Mouse (Mus musculus): ENCODE data around the gene Masp1. TPM values are rescaled to one million over a fixed set of nuclear protein-coding genes. Genes with fewer than 3 reads are reported as not detected.

Masp1 gene
- polyA plus RNA-seq, 1 experiment from 2014 or later: 8.4 TPM

GRCm38 (mm10) chr16:23505904-23506687 lies 14.5 kb downstream of the Masp1 start:
- no peaks in the 10 kb centered on the region for H3K4me1 ChIP-seq
- H3K9me3 ChIP-seq: no peaks in the 10 kb centered on the region
- H3K4me2 ChIP-seq: no peak overlapping the region
- no peaks in the 10 kb centered on the region for H3K27me3 ChIP-seq
- H3K27ac ChIP-seq: no peak overlapping the region
- no peak for ATAC-seq (ENCODE audit: insufficient number of reproducible peaks, low FRiP score, low TSS enrichment, low read depth)
- H3K4me3 ChIP-seq: no peak overlapping the region
- H3K9ac ChIP-seq: no peak overlapping the region
- no peaks in the 10 kb centered on the region for H3K36me3 ChIP-seq
- WGBS: 61% methylated on average over 11 of the region's 11 CpGs

DNA sequence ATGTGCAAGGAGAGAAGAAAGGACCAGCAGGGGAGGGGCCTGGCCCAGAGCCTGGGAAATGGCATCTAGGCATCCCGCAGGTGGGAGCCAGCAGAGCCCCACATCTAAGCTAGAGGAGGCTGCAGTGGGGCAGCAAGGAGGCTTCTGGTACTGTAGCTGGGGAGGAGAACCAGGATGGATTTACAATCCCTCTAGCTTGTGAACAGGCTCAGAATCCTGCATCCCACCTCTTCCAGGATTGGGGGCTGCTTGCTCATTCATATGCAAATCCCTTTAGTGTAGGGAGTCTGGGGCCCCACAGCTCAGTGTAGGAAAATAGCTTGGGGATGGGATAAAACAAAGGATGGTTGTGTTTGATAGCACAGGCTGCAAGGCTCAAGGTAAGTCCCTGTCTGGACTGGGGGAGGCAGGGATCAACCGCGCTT lies 16.3 kb downstream of the Masp1 start:
- 75% methylated on average over 3 of the region's 3 CpGs for WGBS
- no peak overlapping the region for H3K27ac ChIP-seq
- no peak overlapping the region for H3K4me3 ChIP-seq
- H3K4me2 ChIP-seq: no peak overlapping the region
- H3K9ac ChIP-seq: no peak overlapping the region
- ATAC-seq (ENCODE audit: insufficient number of reproducible peaks, low FRiP score, low TSS enrichment, low read depth): no peak
- no peaks in the 10 kb centered on the region for H3K4me1 ChIP-seq
- H3K36me3 ChIP-seq: no peaks in the 10 kb centered on the region
- no peaks in the 10 kb centered on the region for H3K9me3 ChIP-seq
- no peaks in the 10 kb centered on the region for H3K27me3 ChIP-seq

- no peak for ATAC-seq (ENCODE audit: insufficient number of reproducible peaks, low FRiP score, low TSS enrichment, low read depth)
- no peaks in the 10 kb centered on the region for H3K4me1 ChIP-seq
- H3K9me3 ChIP-seq: no peaks in the 10 kb centered on the region
- 66% methylated on average over 4 of the region's 4 CpGs for WGBS
- no peak overlapping the region for H3K9ac ChIP-seq
- no peak overlapping the region for H3K4me2 ChIP-seq
- no peak overlapping the region for H3K27ac ChIP-seq
- H3K4me3 ChIP-seq: no peak overlapping the region
- H3K36me3 ChIP-seq: no peaks in the 10 kb centered on the region
- no peaks in the 10 kb centered on the region for H3K27me3 ChIP-seq
Measured at GRCm38 (mm10) chr16:23503351-23503750, 17.3 kb downstream of the Masp1 start.

DNA sequence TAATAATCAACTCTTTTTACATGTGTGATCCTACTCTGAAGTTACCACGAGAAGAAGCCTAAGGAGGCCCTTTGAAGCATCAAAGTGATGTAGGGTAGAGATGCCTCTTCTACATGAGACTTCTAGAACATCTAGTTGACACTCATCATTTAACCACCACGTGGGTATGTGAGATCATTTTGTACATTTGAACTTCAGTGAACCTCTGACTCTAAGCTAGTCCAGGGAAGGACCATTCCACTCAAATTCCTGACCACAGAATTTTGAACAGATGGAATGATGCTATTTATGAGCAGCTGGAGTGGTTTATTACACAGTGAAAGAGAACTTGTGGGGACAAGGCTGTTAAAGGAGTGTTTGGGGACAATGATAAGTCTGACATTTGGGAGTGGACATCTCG lies 18.1 kb downstream of the Masp1 start:
- Histone ChIP-seq H3K27ac (no peak overlapping the region), H3K36me3 (no peaks in the 10 kb centered on the region), H3K9me3 (no peaks in the 10 kb centered on the region), H3K9ac (no peak overlapping the region), H3K4me1 (no peaks in the 10 kb centered on the region; the same call in 1 of the 2 replicates), H3K4me2 (no peak overlapping the region), H3K27me3 (no peaks in the 10 kb centered on the region), H3K4me3 (no peak overlapping the region)
- ATAC-seq (ENCODE audit: insufficient number of reproducible peaks, low FRiP score, low TSS enrichment, low read depth): no peak
- 68% methylated on average over 3 of the region's 3 CpGs for WGBS

DNA sequence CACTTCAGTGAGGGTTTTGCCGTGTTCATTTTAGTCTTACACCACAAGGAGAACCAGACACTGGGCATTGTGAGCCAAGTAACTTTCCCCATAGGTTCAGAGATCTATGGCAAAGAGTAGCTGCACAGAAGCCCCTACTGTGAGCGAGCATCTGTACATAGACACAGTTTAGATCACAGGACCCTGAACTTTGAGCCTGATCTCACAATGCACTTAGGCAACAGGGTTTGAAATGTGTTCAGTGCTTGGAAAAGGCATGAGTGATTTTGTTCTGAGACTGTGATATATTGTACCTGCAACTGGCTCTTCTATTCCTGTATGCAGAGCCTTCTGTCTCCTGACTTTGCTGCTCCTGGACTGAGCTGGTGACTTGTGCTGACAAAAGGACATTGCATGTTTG lies 19.3 kb downstream of the Masp1 start:
- no peak for ATAC-seq (ENCODE audit: insufficient number of reproducible peaks, low FRiP score, low TSS enrichment, low read depth)
- Histone ChIP-seq H3K36me3 (no peaks in the 10 kb centered on the region), H3K4me2 (no peak overlapping the region), H3K27me3 (no peaks in the 10 kb centered on the region), H3K4me1 (no peaks in the 10 kb centered on the region; the same call in 1 of the 2 replicates), H3K9me3 (no peaks in the 10 kb centered on the region), H3K4me3 (no peak overlapping the region), H3K9ac (no peak overlapping the region), H3K27ac (no peak overlapping the region)
- WGBS: 80% methylated on average over 2 of the region's 2 CpGs

DNA sequence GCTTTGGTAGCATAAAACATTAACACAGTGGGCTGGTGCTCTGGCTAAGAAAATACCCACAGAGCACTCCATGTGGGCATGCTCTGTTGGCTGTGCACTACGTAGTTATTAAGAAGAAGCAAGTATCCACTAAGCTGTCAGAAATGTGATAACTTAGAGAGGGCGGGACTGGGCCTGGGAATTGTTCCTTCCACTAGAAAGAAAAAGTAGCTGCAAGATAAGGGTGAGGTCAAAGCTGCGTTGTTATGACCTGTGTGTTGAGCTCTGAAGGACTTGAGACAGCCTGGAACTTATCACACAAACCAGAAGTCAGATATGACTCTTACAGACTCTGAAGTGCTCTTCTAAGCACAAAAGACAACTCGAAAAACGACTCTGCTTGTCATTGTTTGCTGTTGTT lies 20.1 kb downstream of the Masp1 start:
- no peak overlapping the region for H3K27ac ChIP-seq
- H3K27me3 ChIP-seq: no peaks in the 10 kb centered on the region
- no peak overlapping the region for H3K9ac ChIP-seq
- ATAC-seq (ENCODE audit: insufficient number of reproducible peaks, low FRiP score, low TSS enrichment, low read depth): no peak
- H3K4me1 ChIP-seq: no peaks in the 10 kb centered on the region; the same call in 1 of the 2 replicates
- 81% methylated on average over 5 of the region's 5 CpGs for WGBS
- no peaks in the 10 kb centered on the region for H3K36me3 ChIP-seq
- no peak overlapping the region for H3K4me3 ChIP-seq
- no peak overlapping the region for H3K4me2 ChIP-seq
- no peaks in the 10 kb centered on the region for H3K9me3 ChIP-seq

DNA sequence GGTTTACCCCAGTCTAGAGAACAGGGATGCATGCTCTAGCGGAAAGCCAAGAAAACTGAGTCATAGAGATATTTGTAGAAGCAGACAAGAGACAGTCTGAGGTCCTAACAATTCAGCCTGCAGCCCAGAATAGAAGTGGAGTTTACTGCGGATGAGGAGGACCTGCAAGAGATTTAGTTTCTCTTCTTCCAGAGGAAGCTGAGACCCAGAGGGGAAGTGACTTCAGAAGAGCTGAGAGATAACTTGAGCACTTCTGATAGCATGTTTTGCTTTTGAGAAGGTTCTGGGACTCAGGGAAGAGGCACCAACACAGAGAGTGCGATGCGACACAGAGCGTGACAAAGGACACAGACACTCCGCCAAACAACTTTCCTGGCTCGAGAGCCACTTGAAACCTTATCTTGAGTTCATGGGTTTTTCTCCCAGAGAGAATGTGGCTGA lies 21.9 kb downstream of the Masp1 start:
- no peak overlapping the region for H3K27ac ChIP-seq
- H3K9ac ChIP-seq: no peak overlapping the region
- no peaks in the 10 kb centered on the region for H3K9me3 ChIP-seq
- no peaks in the 10 kb centered on the region for H3K27me3 ChIP-seq
- H3K4me1 ChIP-seq: no peaks in the 10 kb centered on the region; the same call in 1 of the 2 replicates
- H3K4me2 ChIP-seq: no peak overlapping the region
- no peak for ATAC-seq (ENCODE audit: insufficient number of reproducible peaks, low FRiP score, low TSS enrichment, low read depth)
- H3K4me3 ChIP-seq: no peak overlapping the region
- 78% methylated on average over 7 of the region's 7 CpGs for WGBS
- no peaks in the 10 kb centered on the region for H3K36me3 ChIP-seq

DNA sequence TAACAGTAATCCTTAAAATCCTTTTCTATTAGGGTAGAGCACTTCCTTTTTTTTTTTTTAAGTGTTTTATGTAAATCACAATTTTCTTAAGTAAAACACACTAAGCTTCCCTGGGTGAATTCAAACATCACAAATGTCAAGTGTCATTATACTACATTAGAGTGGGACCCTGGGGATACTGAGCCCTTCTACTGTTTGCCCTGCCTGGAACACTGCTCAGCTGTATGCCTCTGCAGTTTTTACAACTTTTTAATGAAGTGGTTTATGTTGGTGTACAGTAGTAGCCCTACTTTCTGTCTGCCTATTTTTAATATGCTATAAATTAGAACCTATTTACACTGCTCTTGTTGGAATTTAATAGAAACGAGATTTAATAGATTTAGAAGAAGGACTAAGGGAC lies 22.7 kb downstream of the Masp1 start:
- no peak overlapping the region for H3K9ac ChIP-seq
- ATAC-seq (ENCODE audit: insufficient number of reproducible peaks, low FRiP score, low TSS enrichment, low read depth): no peak
- H3K36me3 ChIP-seq: no peaks in the 10 kb centered on the region
- H3K4me2 ChIP-seq: no peak overlapping the region
- no peaks in the 10 kb centered on the region; the same call in 1 of the 2 replicates for H3K4me1 ChIP-seq
- H3K4me3 ChIP-seq: no peak overlapping the region
- no peak overlapping the region for H3K27ac ChIP-seq
- no peaks in the 10 kb centered on the region for H3K27me3 ChIP-seq
- no peaks in the 10 kb centered on the region for H3K9me3 ChIP-seq
- WGBS: 36% methylated on average over 1 of the region's 1 CpGs

GRCm38 (mm10) chr16:23497440-23497839 lies 23.2 kb downstream of the Masp1 start:
- no peak for ATAC-seq (ENCODE audit: insufficient number of reproducible peaks, low FRiP score, low TSS enrichment, low read depth)
- WGBS: 17% methylated on average over 3 of the region's 3 CpGs
- Histone ChIP-seq H3K9ac (no peak overlapping the region), H3K9me3 (no peaks in the 10 kb centered on the region), H3K4me1 (no peaks in the 10 kb centered on the region; the same call in 1 of the 2 replicates), H3K4me3 (no peak overlapping the region), H3K27ac (no peak overlapping the region), H3K4me2 (no peak overlapping the region), H3K27me3 (no peaks in the 10 kb centered on the region), H3K36me3 (no peaks in the 10 kb centered on the region)

DNA sequence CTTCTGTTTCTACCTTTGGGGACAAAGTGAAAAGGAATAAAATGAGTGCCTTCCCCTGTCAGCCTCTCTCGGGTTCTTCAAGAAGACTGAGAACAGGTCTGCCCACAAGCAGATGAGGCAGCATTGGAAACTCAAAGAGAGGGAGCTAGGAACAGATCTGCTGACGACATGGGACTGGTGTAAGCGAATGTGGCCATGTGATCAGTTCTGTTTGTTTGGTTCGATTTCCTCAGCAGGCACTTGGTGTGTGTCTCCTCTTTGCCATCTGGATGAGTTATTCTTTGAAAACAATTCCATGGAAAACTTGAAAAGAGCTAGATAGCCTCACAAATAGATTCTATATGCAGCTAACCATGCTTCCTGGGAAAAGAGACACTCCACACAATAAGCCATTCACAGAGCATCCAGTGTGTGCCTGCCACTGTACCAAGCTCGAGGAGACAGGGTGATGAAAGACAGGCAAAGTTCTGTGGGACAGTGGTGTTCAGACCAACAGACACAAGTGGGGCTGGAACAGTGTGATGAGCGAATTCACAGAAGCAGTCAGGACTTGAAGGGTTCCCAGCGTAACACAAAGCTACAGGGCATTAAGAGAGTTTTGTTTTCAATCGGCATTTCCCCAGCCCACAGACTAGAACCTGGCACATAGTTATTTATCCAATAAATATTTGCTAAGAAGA lies 24.2 kb downstream of the Masp1 start:
- Histone ChIP-seq H3K4me1 (no peaks in the 10 kb centered on the region; the same call in 1 of the 2 replicates), H3K4me2 (no peak overlapping the region), H3K4me3 (no peak overlapping the region), H3K36me3 (no peaks in the 10 kb centered on the region), H3K9me3 (no peaks in the 10 kb centered on the region), H3K9ac (no peak overlapping the region), H3K27ac (no peak overlapping the region), H3K27me3 (no peaks in the 10 kb centered on the region)
- WGBS: 61% methylated on average over 8 of the region's 8 CpGs
- ATAC-seq (ENCODE audit: insufficient number of reproducible peaks, low FRiP score, low TSS enrichment, low read depth): no peak

DNA sequence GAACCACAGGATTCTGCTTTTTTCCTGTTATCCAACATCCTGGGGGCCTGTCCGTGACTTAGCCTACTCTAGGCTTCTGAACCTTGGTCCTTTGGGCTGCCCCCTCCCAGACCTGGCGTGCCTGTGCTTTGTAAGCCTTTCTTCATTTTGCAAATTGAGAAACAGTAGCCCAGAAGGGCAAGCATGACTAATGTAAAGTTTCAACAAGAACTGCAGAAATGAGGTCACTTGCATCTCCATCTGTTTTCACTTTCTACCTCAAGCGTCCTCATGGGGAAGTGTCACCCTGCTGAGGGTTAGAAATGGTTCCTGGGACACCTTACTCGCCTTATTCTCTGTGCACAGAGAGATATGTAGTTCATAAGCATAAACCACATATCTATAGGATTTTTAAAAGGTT lies 27.8 kb downstream of the Masp1 start:
- 70% methylated on average over 4 of the region's 4 CpGs for WGBS
- H3K9me3 ChIP-seq: no peaks in the 10 kb centered on the region
- H3K27me3 ChIP-seq: no peaks in the 10 kb centered on the region
- H3K27ac ChIP-seq: no peak overlapping the region
- H3K4me3 ChIP-seq: no peak overlapping the region
- no peak for ATAC-seq (ENCODE audit: insufficient number of reproducible peaks, low FRiP score, low TSS enrichment, low read depth)
- H3K4me2 ChIP-seq: no peak overlapping the region
- no peak overlapping the region for H3K9ac ChIP-seq
- H3K4me1 ChIP-seq: no peaks in the 10 kb centered on the region; the same call in 1 of the 2 replicates
- H3K36me3 ChIP-seq: no peaks in the 10 kb centered on the region

DNA sequence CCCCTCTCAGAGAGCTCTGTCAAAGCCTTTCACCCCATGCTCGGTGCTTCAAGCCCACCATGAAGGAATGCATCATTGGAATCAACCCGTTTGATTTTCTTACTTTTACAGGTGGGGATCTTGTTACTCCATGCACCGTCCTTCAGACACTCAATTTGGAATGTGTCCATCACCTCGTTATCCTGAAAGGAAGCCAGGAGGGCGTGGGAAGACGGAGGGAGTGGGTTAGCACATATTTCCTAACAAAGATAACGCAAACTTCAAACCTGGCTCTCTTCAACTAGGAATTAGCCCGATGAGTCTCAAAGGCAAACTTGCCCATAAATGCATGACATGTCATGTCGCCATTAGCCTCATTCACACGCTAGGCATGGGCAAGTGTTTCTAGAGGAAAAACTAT lies 37.3 kb downstream of the Masp1 start:
- H3K4me2 ChIP-seq: no peak overlapping the region
- H3K4me1 ChIP-seq: no peaks in the 10 kb centered on the region
- no peak overlapping the region for H3K4me3 ChIP-seq
- no peak for ATAC-seq (ENCODE audit: insufficient number of reproducible peaks, low FRiP score, low TSS enrichment, low read depth)
- no peak overlapping the region for H3K27ac ChIP-seq
- H3K36me3 ChIP-seq: no peaks in the 10 kb centered on the region
- no peaks in the 10 kb centered on the region for H3K9me3 ChIP-seq
- no peaks in the 10 kb centered on the region for H3K27me3 ChIP-seq
- no peak overlapping the region for H3K9ac ChIP-seq
- WGBS: 75% methylated on average over 10 of the region's 10 CpGs

Data from limb, embryonic 15.5 days (tissue).